Mouse (Mus musculus) intestine, postnatal 0 days (tissue): ENCODE results near the gene Aldh3b3. TPM values are rescaled to one million over a fixed set of nuclear protein-coding genes. Genes with fewer than 3 reads are reported as not detected.
A peak's percentile ranks its signal among the peaks of the same experiment; 100 is the strongest.

ENCODE experiments used
- ATAC-seq: fragments of 200-750 bp; cut with Nextera tagmentation; 2 replicates; pipeline ENCODE4 v1.8.0; 2017; ENCODE audit warnings: mild to moderate bottlenecking, moderate TSS enrichment, moderate library complexity
- H3K27ac ChIP-seq: fragments of 300-500 bp; sonication (generic); 2 replicates; pipeline ENCODE4 v1.5.1; 2014; ENCODE audit warnings: mild to moderate bottlenecking, low read depth, low read length, moderate library complexity
- H3K27me3 ChIP-seq: fragments of 300-500 bp; sonication (generic); replicated peaks from 2 replicates; pipeline ENCODE4 v1.6.1; 2014; ENCODE audit warnings: low read length, mixed read lengths; ENCODE audit not compliant: control insufficient read depth, insufficient read depth
- H3K36me3 ChIP-seq: fragments of 300-500 bp; sonication (generic); 2 replicates; pipeline ENCODE4 v1.6.1; 2014; ENCODE audit warnings: mild to moderate bottlenecking, moderate library complexity; ENCODE audit not compliant: control insufficient read depth, insufficient read depth
- H3K4me1 ChIP-seq: fragments of 300-500 bp; sonication (generic); replicated peaks from 2 replicates; pipeline ENCODE4 v1.6.1; 2014; ENCODE audit warnings: antibody characterized with exemption, low read length, mixed read lengths; ENCODE audit not compliant: control insufficient read depth, insufficient read depth
- H3K4me2 ChIP-seq: fragments of 300-500 bp; sonication (generic); replicated peaks from 2 replicates; pipeline ENCODE4 v1.6.1; 2014; ENCODE audit warnings: low read depth, mild to moderate bottlenecking, moderate library complexity
- H3K4me3 ChIP-seq: fragments of 300-500 bp; sonication (generic); 2 replicates; pipeline ENCODE4 v1.5.1; 2014; ENCODE audit warnings: low read depth, low read length
- H3K9ac ChIP-seq: fragments of 300-500 bp; sonication (generic); 2 replicates; pipeline ENCODE4 v1.6.1; 2014; ENCODE audit warnings: mild to moderate bottlenecking, low read depth, low read length
- H3K9me3 ChIP-seq: fragments of 300-500 bp; sonication (generic); 2 replicates; pipeline ENCODE4 v1.6.1; 2016; ENCODE audit warnings: mixed run types; ENCODE audit not compliant: control insufficient read depth
- CTCF ChIP-seq: sonication (generic); IDR thresholded peaks from 2 replicates; pipeline ENCODE4 v1.5.1; 2016; ENCODE audit warnings: low read depth, mild to moderate bottlenecking, control low read depth, antibody characterized with exemption, moderate library complexity
- WGBS: fragments of 180-500 bp; shearing (Covaris S2); extraction: QIAGEN DNeasy Blood & Tissue Kit; methylation state at CpG from one replicate; pipeline ENCODE4 v1.1.7; 2014; 5-methylcytosine and 5-hydroxymethylcytosine counted together
- polyA plus RNA-seq: library from polyadenylated mRNA; unstranded; fragments of >200 nt; fragmentation: Nextera tagmentation; extraction: Ambion mirVana; gene quantifications from 2 replicates; pipeline ENCODE4 v1.2.1, GENCODE M21; 2015

Aldh3b3 gene
- polyA plus RNA-seq, 1 experiment from 2014 or later: not detected

- Histone ChIP-seq H3K27me3 (no peaks in the 10 kb centered on the region), H3K9ac (no peak overlapping the region), H3K9me3 (no peaks in the 10 kb centered on the region), H3K27ac (no peak overlapping the region), H3K4me3 (no peak overlapping the region), H3K4me1 (peaks cover 18% of the 10 kb centered on the region; the same call in 1 of the 2 replicates), H3K4me2 (no peak overlapping the region), H3K36me3 (no peaks in the 10 kb centered on the region; the same call in 1 of the 2 replicates)
- no peak for ATAC-seq
- WGBS: 60% methylated on average over 3 of the region's 3 CpGs
- TF ChIP-seq CTCF: peak; percentile 33
These were observed 32.2 kb upstream of the Aldh3b3 start for GRCm38 (mm10) chr19:3926279-3926678.

GRCm38 (mm10) chr19:3926685-3927084 is 31.8 kb upstream of the Aldh3b3 start:
- Histone ChIP-seq H3K9me3 (no peaks in the 10 kb centered on the region), H3K9ac (no peak overlapping the region), H3K27ac (no peak overlapping the region), H3K36me3 (no peaks in the 10 kb centered on the region; the same call in 1 of the 2 replicates), H3K4me1 (peaks cover 18% of the 10 kb centered on the region; the same call in 1 of the 2 replicates), H3K27me3 (no peaks in the 10 kb centered on the region), H3K4me3 (no peak overlapping the region), H3K4me2 (no peak overlapping the region)
- no peak for ATAC-seq
- TF ChIP-seq CTCF: no peak
- 65% methylated on average over 6 of the region's 6 CpGs for WGBS

GRCm38 (mm10) chr19:3927989-3928388 is 30.5 kb upstream of the Aldh3b3 start:
- 89% methylated on average over 4 of the region's 4 CpGs for WGBS
- Histone ChIP-seq H3K4me1 (peaks cover 15% of the 10 kb centered on the region; the same call in 1 of the 2 replicates), H3K9ac (no peak overlapping the region), H3K36me3 (no peaks in the 10 kb centered on the region; the same call in 1 of the 2 replicates), H3K4me2 (no peak overlapping the region), H3K9me3 (no peaks in the 10 kb centered on the region), H3K27me3 (no peaks in the 10 kb centered on the region), H3K27ac (no peak overlapping the region), H3K4me3 (no peak overlapping the region)
- ATAC-seq: no peak
- TF ChIP-seq CTCF: no peak

GRCm38 (mm10) chr19:3928779-3929178 is 29.7 kb upstream of the Aldh3b3 start:
- no peak for TF ChIP-seq CTCF
- Histone ChIP-seq H3K4me2 (peak overlapping the region; percentile 51; the same call in 1 of the 2 replicates), H3K4me3 (no peak overlapping the region), H3K36me3 (no peaks in the 10 kb centered on the region; the same call in 1 of the 2 replicates), H3K4me1 (peaks cover 15% of the 10 kb centered on the region; the same call in 1 of the 2 replicates), H3K9me3 (no peaks in the 10 kb centered on the region), H3K27me3 (no peaks in the 10 kb centered on the region), H3K27ac (0 out of 2 replicates have a peak overlapping the region, but pooled peaks have one; percentile 55), H3K9ac (no peak overlapping the region)
- 79% methylated on average over 4 of the region's 4 CpGs for WGBS
- no peak for ATAC-seq

- Histone ChIP-seq H3K36me3 (no peaks in the 10 kb centered on the region; the same call in 1 of the 2 replicates), H3K4me3 (no peak within 1 kb of the TSS), H3K27me3 (no peaks in the 10 kb centered on the region), H3K4me2 (peak within 1 kb of the TSS; percentile 51), H3K9me3 (no peaks in the 10 kb centered on the region), H3K27ac (peak within 1 kb of the TSS; percentile 55), H3K9ac (no peak within 1 kb of the TSS), H3K4me1 (peaks cover 15% of the 10 kb centered on the region; the same call in 1 of the 2 replicates)
- WGBS: 30% methylated on average over 12 of the region's 12 CpGs
- no peak for TF ChIP-seq CTCF
- ATAC-seq: peak; percentile 65
These were observed 29.1 kb upstream of the Aldh3b3 start, which contains the start of gene Aldh3b1 for GRCm38 (mm10) chr19:3929211-3929941. Gene Aldh3b1 (minus strand): TSS chr19:3929808.

- TF ChIP-seq CTCF: no peak
- H3K36me3 ChIP-seq: no peaks in the 10 kb centered on the region; the same call in 1 of the 2 replicates
- H3K4me3 ChIP-seq: no peak overlapping the region
- H3K9me3 ChIP-seq: no peaks in the 10 kb centered on the region
- H3K4me1 ChIP-seq: peaks cover 15% of the 10 kb centered on the region; the same call in 1 of the 2 replicates
- H3K27me3 ChIP-seq: no peaks in the 10 kb centered on the region
- H3K4me2 ChIP-seq: no peak overlapping the region
- WGBS: 70% methylated on average over 21 of the region's 21 CpGs
- H3K9ac ChIP-seq: no peak overlapping the region
- H3K27ac ChIP-seq: peak overlapping the region; percentile 55; the same call in 1 of the 2 replicates
- no peak for ATAC-seq
These were observed 28.0 kb upstream of the Aldh3b3 start for GRCm38 (mm10) chr19:3930262-3931057.
